Mouse (Mus musculus) NIH3T3 (cell line): ENCODE results near the gene Serf2.

Experiments
- DNase-seq: peaks from one replicate; pipeline ENCODE4 v3.0.0-alpha.2; 2012; ENCODE audit warnings: low read depth

Gene Serf2

GRCm38 (mm10) chr2:121448739-121449535 is at the start of gene Serf2:
TSS of gene Serf2 (plus strand) at chr2:121449195.
- peak; percentile 98 for DNase-seq

GRCm38 (mm10) chr2:121403296-121403695 is 45.7 kb upstream of the Serf2 start:
- peak; percentile 15 for DNase-seq

- DNase-seq: peak; percentile 62
These were observed 40.8 kb upstream of the Serf2 start for GRCm38 (mm10) chr2:121408160-121408559.

GRCm38 (mm10) chr2:121412843-121413386 is 36.1 kb upstream of the Serf2 start:
- DNase-seq: peak; percentile 9

GRCm38 (mm10) chr2:121413387-121414042 is 35.5 kb upstream of the Serf2 start, which contains the start of the genes Pdia3 and Catsper2:
TSS of gene Pdia3 (plus strand) at chr2:121413775.
TSS of gene Catsper2 (minus strand) at chr2:121413792.
- peak; percentile 97 for DNase-seq

GRCm38 (mm10) chr2:121414139-121414685 is 34.8 kb upstream of the Serf2 start:
- peak; percentile 50 for DNase-seq

GRCm38 (mm10) chr2:121415103-121415502 is 33.9 kb upstream of the Serf2 start:
- no peak for DNase-seq

- no peak for DNase-seq
These were observed 33.4 kb upstream of the Serf2 start for GRCm38 (mm10) chr2:121415591-121415990.

- DNase-seq: no peak
These were observed 32.6 kb upstream of the Serf2 start for GRCm38 (mm10) chr2:121416356-121416755.

- no peak for DNase-seq
These were observed 30.5 kb upstream of the Serf2 start for GRCm38 (mm10) chr2:121418476-121418875.

GRCm38 (mm10) chr2:121423166-121423565 is 25.8 kb upstream of the Serf2 start:
- no peak for DNase-seq

GRCm38 (mm10) chr2:121425890-121426289 is 23.1 kb upstream of the Serf2 start:
- DNase-seq: no peak

GRCm38 (mm10) chr2:121434854-121435253 is 14.1 kb upstream of the Serf2 start:
- peak; percentile 76 for DNase-seq

- no peak for DNase-seq
These were observed 9.2 kb upstream of the Serf2 start for GRCm38 (mm10) chr2:121439746-121440145.

GRCm38 (mm10) chr2:121440834-121441605 is 8.0 kb upstream of the Serf2 start:
- no peak for DNase-seq

- no peak for DNase-seq
These were observed 7.2 kb upstream of the Serf2 start for GRCm38 (mm10) chr2:121441800-121442199.

- no peak for DNase-seq
These were observed 6.5 kb upstream of the Serf2 start for GRCm38 (mm10) chr2:121442259-121443067.

- no peak for DNase-seq
These were observed 6.0 kb upstream of the Serf2 start for GRCm38 (mm10) chr2:121443068-121443349.

GRCm38 (mm10) chr2:121444178-121444577 is 4.8 kb upstream of the Serf2 start, which contains the start of gene Ell3:
TSS of gene Ell3 (minus strand) at chr2:121444278.
- no peak for DNase-seq

GRCm38 (mm10) chr2:121445117-121445516 is 3.9 kb upstream of the Serf2 start:
- no peak for DNase-seq

GRCm38 (mm10) chr2:121446506-121446905 is 2.5 kb upstream of the Serf2 start:
- no peak for DNase-seq
